Mouse (Mus musculus) limb, embryonic 14.5 days (tissue): ENCODE measurements around the gene Simc1. TPM values are rescaled to one million over a fixed set of nuclear protein-coding genes. Genes with fewer than 3 reads are reported as not detected.

ENCODE experiments used
- ATAC-seq: fragments of 200-750 bp; cut with Nextera tagmentation; 2 replicates; pipeline ENCODE4 v1.8.0; 2017; ENCODE audit warnings: low read depth, moderate number of reproducible peaks, moderate TSS enrichment; ENCODE audit not compliant: low FRiP score
- DNase-seq: peaks from one replicate; pipeline ENCODE4 v3.0.0-alpha.2; 2015; ENCODE audit warnings: low spot score
- H3K27ac ChIP-seq: fragments of 300-500 bp; sonication (generic); replicated peaks from 2 replicates; pipeline ENCODE4 v1.5.1; 2014; ENCODE audit warnings: low read depth, mild to moderate bottlenecking, low read length, moderate library complexity, mixed read lengths
- H3K27me3 ChIP-seq: fragments of 300-500 bp; sonication (generic); 2 replicates; pipeline ENCODE4 v1.6.1; 2014; ENCODE audit warnings: low read length, mixed read lengths; ENCODE audit not compliant: control insufficient read depth, insufficient read depth
- H3K36me3 ChIP-seq: fragments of 300-500 bp; sonication (generic); 2 replicates; pipeline ENCODE4 v1.6.1; 2014; ENCODE audit warnings: mild to moderate bottlenecking, low read length, moderate library complexity, mixed read lengths; ENCODE audit not compliant: control insufficient read depth, insufficient read depth
- H3K4me1 ChIP-seq: fragments of 300-500 bp; sonication (generic); 2 replicates; pipeline ENCODE4 v1.6.1; 2014; ENCODE audit warnings: antibody characterized with exemption, low read length, mixed read lengths; ENCODE audit not compliant: control insufficient read depth, insufficient read depth
- H3K4me2 ChIP-seq: fragments of 300-500 bp; sonication (generic); replicated peaks from 2 replicates; pipeline ENCODE4 v1.6.1; 2014; ENCODE audit warnings: low read depth, mild to moderate bottlenecking, low read length, moderate library complexity; ENCODE audit not compliant: severe bottlenecking
- H3K4me3 ChIP-seq: fragments of 300-500 bp; sonication (generic); replicated peaks from 2 replicates; pipeline ENCODE4 v1.5.1; 2014; ENCODE audit warnings: low read length
- H3K9ac ChIP-seq: fragments of 300-500 bp; sonication (generic); 2 replicates; pipeline ENCODE4 v1.6.1; 2014; ENCODE audit warnings: mild to moderate bottlenecking, low read depth, low read length, moderate library complexity; ENCODE audit not compliant: severe bottlenecking
- H3K9me3 ChIP-seq: fragments of 300-500 bp; sonication (generic); 2 replicates; pipeline ENCODE4 v1.6.1; 2016; ENCODE audit warnings: low read length; ENCODE audit not compliant: control insufficient read depth
- POLR2A ChIP-seq: fragments of 200-500 bp; IDR thresholded peaks from 2 replicates; pipeline ENCODE4 v1.8.0; 2012; ENCODE audit warnings: inconsistent platforms, mild to moderate bottlenecking, moderate library complexity, borderline replicate concordance; ENCODE audit not compliant: insufficient read depth, insufficient read length; ENCODE audit errors: extremely low read depth
- WGBS: fragments of 180-500 bp; shearing (Covaris S2); extraction: QIAGEN DNeasy Blood & Tissue Kit; methylation state at CpG from one replicate; pipeline ENCODE4 v1.1.7; 2014; 5-methylcytosine and 5-hydroxymethylcytosine counted together
- polyA plus RNA-seq, 2 experiments: library from polyadenylated mRNA; depleted of rRNA in 1 of 2; stranded (reverse) in 1 of 2; unstranded in 1 of 2; fragments of >200 nt; fragmentation: Nextera tagmentation in 1 of 2; extraction: Ambion mirVana in 1 of 2; gene quantifications; 2 replicates each; pipeline versions ENCODE4 v1.2.1 to v1.2.3; 2012 to 2014

The Simc1 gene
- polyA plus RNA-seq, 2 experiments, result 14.8 to 25.0 TPM

DNA sequence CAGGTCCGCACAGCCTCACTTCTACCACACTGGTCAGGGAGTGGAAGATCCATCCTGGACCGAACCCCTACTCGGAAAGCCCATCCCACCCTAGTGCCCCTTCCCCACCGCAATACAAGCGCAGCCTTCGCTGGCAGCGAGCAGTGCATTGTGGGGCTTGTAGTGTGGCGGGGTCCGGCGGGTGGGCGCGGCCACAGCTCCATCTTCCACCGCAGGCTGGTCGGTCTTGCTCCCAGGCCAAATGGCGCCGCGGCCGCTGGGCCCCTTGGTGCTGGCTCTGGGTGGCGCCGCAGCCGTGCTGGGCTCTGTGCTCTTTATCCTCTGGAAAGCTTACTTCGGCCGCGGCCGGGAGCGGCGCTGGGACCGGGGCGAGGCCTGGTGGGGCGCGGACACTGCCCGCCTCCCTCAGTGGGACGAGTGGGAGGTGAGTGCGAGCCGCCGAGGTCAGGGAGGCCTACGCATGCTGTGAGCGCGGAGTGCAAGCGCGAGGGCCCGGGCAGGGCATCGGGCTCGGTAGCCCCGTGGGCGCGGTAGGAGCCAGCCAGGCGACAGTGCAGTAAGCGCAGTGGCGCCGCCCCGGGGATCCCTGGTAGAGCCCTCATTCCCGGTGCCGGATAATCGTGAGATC lies 71.4 kb downstream of the Simc1 start, which contains the start of gene Arl10:
Arl10 (plus strand) TSS at position 162 of the 628 bp plus-strand sequence.
- Histone ChIP-seq H3K36me3 (peaks cover 27% of the 10 kb centered on the region), H3K9me3 (no peaks in the 10 kb centered on the region), H3K4me3 (peak within 1 kb of the TSS; percentile 97), H3K4me2 (peak within 1 kb of the TSS; percentile 93), H3K4me1 (peaks cover 17% of the 10 kb centered on the region), H3K27me3 (no peaks in the 10 kb centered on the region), H3K27ac (peak within 1 kb of the TSS; percentile 61), H3K9ac (peak within 1 kb of the TSS; percentile 87)
- 0 out of 2 replicates have a peak, but pooled peaks have one; percentile 46 for TF ChIP-seq POLR2A
- DNase-seq, result peak; percentile 77
- under 1% methylated on average over 52 of the region's 55 CpGs for WGBS
- peak; percentile 90 for ATAC-seq

DNA sequence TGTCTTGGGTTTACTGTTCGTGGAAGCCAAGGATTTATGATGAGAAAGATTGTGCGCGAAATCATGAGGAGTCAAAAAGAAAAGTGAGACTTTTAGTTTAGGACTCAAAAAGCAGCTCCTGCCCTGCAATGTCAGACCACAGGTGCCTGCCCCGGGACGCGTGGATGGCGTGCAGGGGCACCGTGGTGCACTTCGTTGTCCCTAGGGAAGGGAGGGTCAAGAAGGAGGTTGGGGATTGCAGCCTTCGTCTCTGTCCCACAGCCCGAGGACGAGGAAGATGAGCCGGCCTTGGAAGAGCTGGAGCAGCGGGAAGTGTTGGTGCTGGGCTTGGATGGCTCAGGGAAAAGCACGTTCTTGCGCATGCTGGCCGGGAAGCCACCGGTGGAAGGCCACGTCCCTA lies 71.9 kb downstream of the Simc1 start:
- WGBS, result 2% methylated on average over 18 of the region's 19 CpGs
- TF ChIP-seq POLR2A, result no peak
- no peaks in the 10 kb centered on the region for H3K27me3 ChIP-seq
- DNase-seq (no peak), ATAC-seq (no peak)
- peak overlapping the region; percentile 93 for H3K4me2 ChIP-seq
- peak overlapping the region; percentile 97 for H3K4me3 ChIP-seq
- H3K36me3 ChIP-seq, result peaks cover 32% of the 10 kb centered on the region
- H3K4me1 ChIP-seq, result peaks cover 17% of the 10 kb centered on the region
- peak overlapping the region; percentile 61 for H3K27ac ChIP-seq
- peak overlapping the region; percentile 87 for H3K9ac ChIP-seq
- H3K9me3 ChIP-seq, result no peaks in the 10 kb centered on the region

DNA sequence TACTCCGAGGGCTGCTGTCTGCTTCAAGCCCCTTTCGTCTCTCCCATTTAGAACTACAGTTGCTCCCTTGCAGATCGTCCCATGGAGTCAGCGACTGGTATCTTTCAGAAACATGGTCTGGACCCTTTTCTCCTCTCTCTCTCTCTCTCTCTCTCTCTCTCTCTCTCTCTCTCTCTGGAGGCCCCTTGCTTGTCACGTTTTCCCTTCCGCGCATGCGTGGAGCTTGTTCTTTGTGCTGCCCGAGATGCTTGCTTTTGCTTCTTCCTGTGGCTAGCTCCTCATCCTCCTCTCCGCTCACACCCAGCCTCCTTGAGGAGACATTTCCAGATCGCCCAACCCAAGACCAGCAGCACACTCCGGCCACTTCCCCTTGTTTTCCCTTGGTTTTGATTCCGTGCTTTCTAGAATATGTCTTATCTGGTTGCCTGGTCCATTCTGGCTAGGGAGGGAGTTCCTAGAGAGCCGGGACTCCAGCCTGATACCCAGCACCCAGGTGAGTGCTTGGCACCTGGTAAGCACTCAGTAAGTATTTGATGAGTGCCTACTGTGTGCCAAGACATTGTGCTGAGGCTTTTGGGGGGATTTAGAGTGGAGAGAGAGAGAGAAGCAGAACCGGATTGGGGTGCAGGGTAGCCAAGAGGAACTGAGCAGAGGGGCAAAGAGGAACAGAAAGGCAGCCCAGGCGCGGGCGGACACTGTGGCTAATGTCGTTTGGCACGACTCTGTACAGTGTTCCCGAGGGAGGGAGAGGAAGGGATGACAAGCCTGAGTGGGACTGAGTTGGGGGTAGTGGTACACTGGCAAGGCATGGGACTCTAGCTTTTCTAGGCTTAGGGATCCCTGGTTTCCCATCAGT lies 74.3 kb downstream of the Simc1 start:
- Histone ChIP-seq H3K27me3 (no peaks in the 10 kb centered on the region), H3K27ac (no peak overlapping the region), H3K4me3 (no peak overlapping the region), H3K4me2 (no peak overlapping the region), H3K4me1 (peaks cover 17% of the 10 kb centered on the region), H3K9ac (no peak overlapping the region), H3K9me3 (no peaks in the 10 kb centered on the region), H3K36me3 (peaks cover 52% of the 10 kb centered on the region)
- WGBS, result 88% methylated on average over 21 of the region's 21 CpGs
- ATAC-seq (no peak), DNase-seq (no peak)
- TF ChIP-seq POLR2A, result no peak

DNA sequence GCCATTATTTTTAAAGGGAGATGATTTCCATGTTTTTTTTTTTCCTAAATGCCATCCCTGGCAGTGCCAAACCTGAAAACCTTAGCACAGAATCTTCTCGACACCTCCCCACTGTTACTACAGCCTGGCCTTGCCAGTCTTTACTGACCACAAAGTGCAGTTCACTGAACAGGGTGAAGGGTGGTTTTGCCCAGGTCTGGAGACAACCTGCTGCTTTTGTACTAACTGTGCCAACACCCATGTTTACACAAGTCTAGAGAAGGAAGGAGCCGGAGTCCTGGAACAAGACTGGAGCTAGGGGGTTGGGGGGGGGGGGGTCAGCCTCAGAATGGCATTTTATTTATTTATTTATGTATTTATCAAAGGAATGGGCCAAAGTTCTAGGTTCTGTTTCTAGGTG lies 77.8 kb downstream of the Simc1 start:
- no peak for TF ChIP-seq POLR2A
- Histone ChIP-seq H3K4me3 (no peak overlapping the region), H3K4me1 (0 out of 2 replicates have a peak, but pooled peaks cover 3% of the 10 kb centered on the region), H3K27me3 (no peaks in the 10 kb centered on the region), H3K27ac (no peak overlapping the region), H3K36me3 (peaks cover 87% of the 10 kb centered on the region), H3K9ac (no peak overlapping the region), H3K4me2 (no peak overlapping the region), H3K9me3 (no peaks in the 10 kb centered on the region)
- no peak for ATAC-seq
- DNase-seq, result no peak
- WGBS, result 77% methylated on average over 2 of the region's 2 CpGs

DNA sequence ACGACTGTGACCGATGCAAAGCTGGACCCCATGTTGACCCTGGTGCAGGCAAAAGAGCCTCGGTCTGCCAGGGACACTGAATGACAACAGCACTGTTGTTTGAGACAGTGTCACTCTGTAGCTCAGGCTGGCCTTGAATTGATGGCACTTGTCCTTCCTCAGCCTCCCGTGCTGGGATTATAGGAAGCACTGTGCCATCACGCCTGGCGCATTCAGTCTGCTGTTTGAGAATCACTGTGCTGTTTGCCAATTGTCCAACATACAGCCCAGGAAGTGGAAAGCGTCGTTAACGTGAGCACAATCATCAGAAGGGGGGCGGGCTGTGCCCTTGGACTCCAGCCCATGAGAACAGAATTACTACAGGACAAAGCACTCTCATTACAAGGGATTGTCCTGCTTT lies 78.5 kb downstream of the Simc1 start:
- H3K9ac ChIP-seq, result no peak overlapping the region
- peaks cover 90% of the 10 kb centered on the region for H3K36me3 ChIP-seq

More for the DNA sequence above, 78.5 kb downstream of the Simc1 start:
- Histone ChIP-seq H3K4me3 (no peak overlapping the region), H3K27me3 (no peaks in the 10 kb centered on the region), H3K9me3 (no peaks in the 10 kb centered on the region), H3K4me2 (no peak overlapping the region), H3K27ac (no peak overlapping the region), H3K4me1 (no peaks in the 10 kb centered on the region)
- no peak for ATAC-seq
- WGBS, result 84% methylated on average over 10 of the region's 10 CpGs
- DNase-seq, result no peak
- no peak for TF ChIP-seq POLR2A
